Mouse (Mus musculus) olfactory bulb, adult 2 months (tissue): ENCODE data around the gene Btbd3.

Experiments used
- CTCF ChIP-seq: fragments of 200-500 bp; IDR thresholded peaks from 2 replicates; pipeline ENCODE4 v1.5.1; 2012; ENCODE audit warnings: low read depth, mild to moderate bottlenecking, low read length, moderate library complexity; ENCODE audit not compliant: insufficient read depth
- POLR2A ChIP-seq: fragments of 200-500 bp; IDR thresholded peaks from 2 replicates; pipeline ENCODE4 v1.6.1; 2012; ENCODE audit warnings: mild to moderate bottlenecking, low read depth, low read length, moderate library complexity; ENCODE audit not compliant: insufficient read depth

DNA sequence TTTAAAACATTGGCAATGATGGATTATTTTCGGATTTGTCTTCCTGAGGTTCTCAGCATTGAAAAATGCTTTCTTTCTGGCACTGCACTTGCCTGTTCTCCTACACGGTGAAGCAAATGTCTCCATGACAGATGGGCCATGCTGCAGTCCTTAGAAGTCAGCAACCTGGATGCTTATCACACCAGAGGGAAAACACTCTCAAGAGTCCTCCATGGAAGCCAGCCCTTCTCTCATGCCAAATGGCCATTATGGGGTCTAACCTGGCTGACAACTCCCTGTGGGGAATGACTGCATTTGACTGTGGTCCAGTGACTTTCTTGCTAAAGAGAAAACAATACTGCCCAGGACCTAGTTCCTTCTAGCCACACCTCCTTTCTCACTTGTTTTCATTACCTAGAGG is 166.0 kb downstream of the Btbd3 start:
- TF ChIP-seq CTCF, result no peak
- no peak for TF ChIP-seq POLR2A
